Mouse (Mus musculus) natural killer cell, adult 2 months (primary cell): ENCODE measurements at regions not wholly inside any gene's neighbourhood (a gene's known extent, or its start where the extent isn't known, plus 50 kb on each side); places are given as distances from the start of the nearest gene placed in this dataset.

Experiments used
- DNase-seq, 2 experiments: peaks; one replicate each; pipeline ENCODE4 v3.0.0; 2022; ENCODE audit warnings: low spot score in 2 of 2

DNA sequence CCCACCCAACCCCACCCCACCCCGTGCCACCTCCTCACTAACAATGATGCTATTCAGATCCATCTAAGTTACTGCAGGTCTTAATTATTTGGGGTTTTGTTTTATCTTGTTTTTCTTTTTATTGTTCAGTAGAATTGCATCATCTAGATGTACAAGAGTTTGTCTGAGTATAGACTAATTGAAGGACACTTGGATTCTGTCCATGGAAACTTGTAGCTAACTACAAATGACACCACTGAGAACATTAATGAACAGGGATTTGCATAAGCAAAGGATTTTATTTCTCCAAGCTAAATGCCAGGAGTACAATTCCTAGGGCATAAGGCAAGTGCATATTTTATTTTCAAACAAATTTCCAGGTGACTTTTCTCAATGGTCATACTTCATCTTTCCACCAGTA, 318.4 kb upstream of the Slc7a11 start:
- no peak for DNase-seq

GRCm38 (mm10) chr3:50758106-50758505, 314.7 kb upstream of the Slc7a11 start:
- DNase-seq: no peak

GRCm38 (mm10) chr3:50737173-50737572, 293.8 kb upstream of the Slc7a11 start:
- no peak for DNase-seq

GRCm38 (mm10) chr3:50719035-50719434, 275.6 kb upstream of the Slc7a11 start:
- DNase-seq: no peak

GRCm38 (mm10) chr3:50713463-50713862, 270.0 kb upstream of the Slc7a11 start:
- no peak for DNase-seq

GRCm38 (mm10) chr3:50709415-50709989, 266.1 kb upstream of the Slc7a11 start:
- DNase-seq: no peak

- no peak for DNase-seq
Measured at GRCm38 (mm10) chr3:50706707-50707106, 263.3 kb upstream of the Slc7a11 start.

DNA sequence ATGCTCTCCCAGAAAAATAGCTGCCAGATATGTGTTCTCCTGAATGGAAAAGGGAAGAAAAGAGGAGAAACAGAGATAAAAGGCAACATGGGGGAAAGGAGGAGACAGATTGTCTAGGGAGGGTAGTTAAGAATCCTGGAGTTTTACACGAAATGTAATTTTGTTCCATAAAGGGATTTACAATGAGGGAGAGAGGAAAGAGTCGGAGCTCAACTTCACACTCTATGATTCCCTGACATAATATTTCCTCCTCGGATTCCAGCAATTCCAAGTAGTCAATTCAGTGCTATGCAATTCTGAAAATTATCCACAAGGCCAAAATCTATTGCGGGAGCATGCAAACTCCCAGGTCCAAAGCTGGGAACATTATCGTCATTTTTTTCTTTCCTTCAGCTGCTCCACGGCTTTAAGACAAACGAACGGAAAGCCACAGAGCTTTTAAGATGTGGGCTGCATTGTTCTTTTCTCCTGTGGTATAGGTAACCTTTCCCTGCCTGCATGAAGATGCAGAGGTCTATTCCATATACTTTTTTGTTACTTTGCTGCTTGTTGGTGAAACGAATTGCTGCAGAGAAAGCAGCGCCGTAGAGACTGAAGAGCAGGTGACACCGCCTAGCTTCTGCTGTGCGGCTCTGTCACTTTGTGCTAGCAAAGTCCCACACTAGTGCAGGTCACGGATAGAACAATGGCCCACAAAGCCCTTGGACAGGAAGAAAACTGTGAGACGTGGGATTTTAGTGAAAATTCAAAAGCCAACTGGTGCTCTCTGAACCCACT, 251.7 kb upstream of the Slc7a11 start:
- DNase-seq: no peak

DNA sequence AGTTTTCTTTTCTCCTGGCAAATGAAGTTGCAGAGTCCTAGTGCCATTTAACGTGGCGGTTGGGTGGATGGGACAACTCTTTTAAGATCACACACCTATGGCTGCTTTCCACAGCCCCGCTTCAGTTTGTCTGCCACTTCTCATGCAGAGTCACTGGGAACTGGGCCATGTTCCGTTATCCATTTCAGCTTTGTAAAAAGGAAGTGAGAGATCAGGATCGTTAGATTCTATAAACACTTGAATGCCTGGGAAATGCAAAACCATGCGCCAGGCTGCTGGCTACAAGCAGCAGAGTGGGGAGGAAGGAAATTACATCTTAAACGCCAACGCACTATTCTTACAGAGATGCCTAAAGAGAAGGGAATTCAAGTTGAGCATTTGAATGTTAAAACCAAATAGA, 251.1 kb upstream of the Slc7a11 start:
- DNase-seq: no peak

DNA sequence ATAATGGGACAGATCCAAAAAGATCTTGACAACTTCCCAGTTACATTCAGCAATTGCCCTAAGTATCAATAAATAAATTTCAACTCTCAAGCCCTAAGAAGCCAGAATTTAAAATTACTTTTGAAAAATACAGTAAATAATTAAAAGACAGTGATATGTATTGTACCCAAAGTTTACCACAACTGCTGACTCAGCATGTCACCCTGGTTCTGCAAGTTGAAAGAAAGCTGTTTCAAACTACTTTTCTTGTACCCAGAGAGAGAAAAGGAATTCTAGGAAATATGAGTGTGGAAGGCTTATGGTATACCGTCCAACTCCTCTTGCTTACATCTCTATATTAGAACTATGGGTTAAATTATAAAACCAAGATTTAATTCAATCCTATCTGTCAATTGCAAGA, 248.9 kb upstream of the Slc7a11 start:
- DNase-seq: no peak

DNA sequence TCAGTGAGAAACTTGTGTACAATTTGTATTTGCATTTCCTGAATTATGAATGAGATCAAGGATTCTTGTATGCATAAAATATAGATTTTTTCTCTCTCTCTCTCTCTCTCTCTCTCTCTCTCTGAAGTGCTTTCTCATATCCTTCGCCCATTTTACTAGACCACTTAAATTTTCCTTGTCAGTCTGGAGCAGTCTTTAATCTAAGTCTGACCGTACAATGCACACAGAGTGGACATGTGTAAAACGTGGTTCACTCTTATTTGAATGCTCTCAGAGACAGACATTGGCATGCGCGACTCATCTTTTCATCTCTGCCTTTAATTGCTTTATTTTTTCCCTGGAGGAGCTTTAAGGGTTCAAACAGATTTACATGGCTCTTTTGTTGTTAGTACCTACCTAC, 247.3 kb upstream of the Slc7a11 start:
- DNase-seq: no peak

DNA sequence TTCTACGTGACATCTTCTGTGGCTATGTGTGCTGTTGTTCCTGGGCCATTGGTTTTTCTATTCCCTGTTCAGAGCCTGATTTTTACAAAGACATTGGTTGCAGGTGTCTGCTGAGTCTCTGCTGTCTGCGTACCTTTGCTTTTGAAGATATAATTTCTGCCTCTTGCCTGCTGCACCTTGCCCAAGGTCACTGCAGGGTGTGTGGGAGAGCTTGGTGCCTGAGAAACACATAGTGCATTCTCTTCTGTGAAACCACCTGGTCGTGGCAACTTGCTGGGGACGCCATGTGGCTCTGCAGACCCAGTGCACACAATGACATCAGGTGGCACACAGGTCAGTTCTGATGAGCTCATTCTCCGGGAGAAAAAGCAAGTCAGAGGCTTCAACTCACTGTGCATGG, 246.0 kb upstream of the Slc7a11 start:
- DNase-seq: no peak

DNA sequence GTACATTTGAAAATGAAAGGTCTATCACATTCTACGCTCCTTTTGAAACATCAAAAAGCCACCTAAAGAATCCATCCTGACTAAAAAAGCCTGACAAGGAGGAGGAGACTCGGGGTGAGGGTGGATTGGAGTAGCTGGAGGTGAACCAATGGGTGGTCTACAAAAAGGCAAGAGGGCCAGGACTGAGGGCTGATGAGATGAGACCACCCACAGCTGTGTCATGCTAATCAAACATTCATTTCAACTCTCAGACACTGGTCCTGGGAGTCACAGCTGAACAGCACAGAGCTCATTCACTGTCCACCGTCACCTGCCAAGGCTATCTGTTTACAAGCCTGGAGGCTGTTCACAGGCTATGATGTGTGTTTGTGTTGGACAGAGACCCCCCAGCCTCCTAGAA, 244.3 kb upstream of the Slc7a11 start:
- no peak for DNase-seq

- no peak for DNase-seq
Measured at GRCm38 (mm10) chr3:50678611-50678988, 235.2 kb upstream of the Slc7a11 start.

DNA sequence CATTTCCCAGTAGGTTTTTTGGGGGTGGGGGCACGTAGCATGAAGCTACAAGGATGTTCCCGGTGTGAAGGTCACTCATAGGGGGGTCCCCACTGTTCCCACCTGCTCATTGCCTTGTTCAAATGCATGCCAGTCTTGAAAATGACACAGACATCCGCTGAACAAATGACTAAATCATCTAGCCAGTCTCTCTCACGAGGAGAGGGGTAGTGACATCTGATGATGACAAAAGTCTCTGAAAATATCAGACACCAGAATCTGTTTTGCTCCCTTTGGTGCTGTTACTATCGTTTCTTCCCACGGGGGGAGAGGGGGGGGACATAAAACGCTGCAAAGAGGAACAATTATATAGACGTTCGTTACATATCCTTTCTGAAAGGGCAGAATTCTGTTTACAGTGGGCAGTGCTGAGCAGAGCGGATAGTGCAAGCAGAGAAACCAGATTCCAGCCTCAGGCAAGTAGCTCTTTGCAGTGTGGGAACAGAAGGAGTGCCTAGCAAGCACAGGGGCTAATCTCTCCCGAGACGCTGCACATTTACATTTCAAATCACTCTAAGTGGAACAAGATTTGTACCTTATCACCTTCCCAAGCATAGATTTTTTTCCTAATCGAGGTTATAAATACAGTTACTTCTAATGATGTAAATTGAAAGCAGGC, 234.7 kb upstream of the Slc7a11 start:
- DNase-seq: no peak

- DNase-seq: no peak
Measured at GRCm38 (mm10) chr3:50675769-50676168, 232.4 kb upstream of the Slc7a11 start.

DNA sequence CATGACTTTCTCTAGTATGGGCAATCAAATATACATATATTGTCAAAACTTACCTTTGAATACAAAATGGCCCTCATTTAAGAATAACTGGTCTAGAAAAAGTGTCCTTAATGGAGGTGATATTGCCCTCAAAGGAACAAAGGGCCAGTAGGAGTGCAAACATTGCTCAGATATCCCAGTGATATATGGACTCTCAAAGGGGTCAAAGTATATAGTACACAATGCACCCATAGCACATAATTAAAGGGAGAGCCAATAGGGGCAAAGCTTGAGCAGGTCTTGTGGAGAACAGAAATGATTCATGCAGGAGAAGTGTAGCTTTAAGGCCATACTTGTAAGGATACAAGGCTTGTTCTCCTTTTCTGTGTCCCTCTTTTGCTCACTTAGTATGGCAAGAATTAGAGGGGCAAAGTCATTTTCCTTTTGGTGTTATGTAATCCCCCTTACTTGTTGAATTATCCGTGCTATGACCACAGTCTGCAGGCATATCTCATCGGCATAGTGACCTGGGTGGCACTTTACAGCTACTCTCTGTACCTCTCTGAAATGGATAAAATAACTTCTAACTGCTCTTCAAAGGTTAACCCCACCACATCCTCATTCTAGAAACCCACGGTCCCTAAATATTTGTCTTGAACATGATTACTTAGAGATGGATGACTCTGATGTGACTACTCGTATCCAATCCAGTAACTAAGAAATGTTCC, 231.6 kb upstream of the Slc7a11 start:
- no peak for DNase-seq

DNA sequence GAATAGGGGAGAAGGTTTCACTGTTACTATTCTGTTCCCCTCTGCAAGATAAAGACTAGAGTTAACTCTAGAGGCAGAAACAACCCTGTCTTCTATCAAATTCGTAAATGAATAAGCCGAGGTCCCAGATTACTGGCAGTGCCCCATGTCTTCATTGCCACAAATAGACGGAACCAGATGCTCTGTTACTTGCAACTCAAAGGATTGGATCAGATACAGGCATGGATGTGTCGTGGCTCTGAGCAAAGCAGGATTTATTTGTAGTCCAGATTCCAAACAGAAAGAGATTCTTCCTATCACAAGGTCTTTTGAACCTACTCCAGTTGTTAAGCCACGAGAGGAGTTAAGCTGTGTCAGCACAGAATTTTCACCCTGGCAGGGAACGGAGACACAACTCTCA, 221.9 kb upstream of the Slc7a11 start:
- DNase-seq: no peak

DNA sequence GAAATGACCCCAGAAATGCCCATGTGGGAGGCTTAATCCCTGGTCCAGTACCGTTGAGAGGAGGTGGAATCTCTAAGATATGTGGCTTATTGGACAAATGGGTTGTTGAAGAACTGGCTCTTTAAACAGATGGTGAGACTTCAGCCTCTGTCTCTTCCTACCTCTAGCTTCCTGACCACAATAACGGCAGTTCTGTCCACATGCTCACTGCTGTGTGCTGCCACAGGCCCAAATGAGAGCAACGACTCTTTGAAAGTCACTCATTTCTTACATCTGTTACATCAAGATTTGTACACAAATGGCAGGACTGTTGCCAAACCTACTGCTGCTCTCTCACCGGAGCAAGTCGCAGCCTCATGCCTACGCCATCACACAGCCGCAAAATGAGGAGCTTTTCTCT, 217.6 kb upstream of the Slc7a11 start:
- no peak for DNase-seq

GRCm38 (mm10) chr3:50660566-50660965, 217.2 kb upstream of the Slc7a11 start:
- DNase-seq: no peak

- no peak for DNase-seq
Measured at GRCm38 (mm10) chr3:50657890-50658289, 214.5 kb upstream of the Slc7a11 start.

GRCm38 (mm10) chr3:50654441-50654840, 211.0 kb upstream of the Slc7a11 start:
- DNase-seq: no peak

- no peak for DNase-seq
Measured at GRCm38 (mm10) chr3:50652265-50652664, 208.9 kb upstream of the Slc7a11 start.
